Mouse (Mus musculus): ENCODE measurements at regions not wholly inside any gene's neighbourhood (a gene's known extent, or its start where the extent isn't known, plus 50 kb on each side); places are given as distances from the start of the nearest gene placed in this dataset.

DNA sequence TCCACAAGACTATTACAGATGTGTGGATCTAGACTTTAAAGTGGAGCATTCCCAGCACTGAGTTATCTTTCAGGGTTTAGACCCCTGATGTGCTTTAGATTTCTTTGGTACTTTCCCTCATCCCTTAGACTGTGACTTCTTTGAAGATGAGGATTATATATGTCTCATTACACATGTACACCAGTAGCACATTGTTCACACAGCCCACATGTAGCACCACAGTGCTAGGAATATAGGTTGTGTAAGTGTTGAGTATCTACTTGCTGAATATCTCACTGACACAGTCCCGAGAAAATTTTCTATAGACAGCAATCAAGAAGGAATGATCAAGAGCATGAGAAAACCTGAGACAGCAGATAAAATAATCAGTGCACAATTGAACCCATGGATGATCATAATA is 243.4 kb upstream of the Brinp1 start:
- 90% methylated on average over 1 of the region's 1 CpGs for WGBS
- Histone ChIP-seq H3K27me3 (replicated peaks; ENCODE audit: control insufficient read depth, insufficient read depth, low read length) (no peaks in the 10 kb centered on the region), H3K36me3 (ENCODE audit: control insufficient read depth, insufficient read depth, low read length) (no peaks in the 10 kb centered on the region), H3K9ac (ENCODE audit: low read length) (no peak overlapping the region), H3K9me3 (replicated peaks; ENCODE audit: control insufficient read depth, low read length) (no peaks in the 10 kb centered on the region), H3K4me3 (ENCODE audit: low read depth, low read length) (no peak overlapping the region), H3K27ac (ENCODE audit: low read depth, low read length) (no peak overlapping the region), H3K4me2 (ENCODE audit: low read length) (no peak overlapping the region), H3K4me1 (ENCODE audit: control insufficient read depth, insufficient read depth, low read length) (no peaks in the 10 kb centered on the region)
- DNase-seq (ENCODE audit: low spot score) = no peak
- no peak for ATAC-seq

DNA sequence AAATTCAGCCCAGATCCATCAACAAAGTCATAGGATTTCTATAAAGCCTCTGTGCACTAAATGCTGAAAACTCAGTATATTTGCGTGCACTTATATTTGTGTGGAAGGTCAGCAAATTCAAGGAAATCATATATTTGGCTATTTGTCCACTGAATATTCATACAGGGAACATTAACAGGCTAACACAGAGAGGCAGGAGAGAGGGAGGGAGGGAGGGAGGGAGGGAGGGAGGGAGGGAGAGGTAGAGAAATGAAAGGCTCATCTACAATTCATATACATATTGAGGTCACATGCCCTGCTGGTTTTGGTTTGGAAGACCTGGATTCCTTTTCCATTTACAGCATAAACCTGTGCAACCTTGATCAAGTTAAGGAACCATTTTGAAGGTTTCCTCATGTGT is 241.9 kb upstream of the Brinp1 start:
- Histone ChIP-seq H3K4me3 (ENCODE audit: low read depth, low read length) (peak overlapping the region; percentile 35), H3K4me1 (ENCODE audit: control insufficient read depth, insufficient read depth, low read length) (no peaks in the 10 kb centered on the region), H3K9ac (ENCODE audit: low read length) (peak overlapping the region; percentile 66; the same call in 1 of the 2 replicates), H3K27ac (ENCODE audit: low read depth, low read length) (no peak overlapping the region), H3K27me3 (replicated peaks; ENCODE audit: control insufficient read depth, insufficient read depth, low read length) (no peaks in the 10 kb centered on the region), H3K9me3 (replicated peaks; ENCODE audit: control insufficient read depth, low read length) (no peaks in the 10 kb centered on the region), H3K36me3 (ENCODE audit: control insufficient read depth, insufficient read depth, low read length) (no peaks in the 10 kb centered on the region), H3K4me2 (ENCODE audit: low read length) (peak overlapping the region; percentile 60)
- no peak for DNase-seq (ENCODE audit: low spot score)
- ATAC-seq = peak; percentile 37; the same call in 1 of the 2 replicates
- 73% methylated on average over 1 of the region's 1 CpGs for WGBS

DNA sequence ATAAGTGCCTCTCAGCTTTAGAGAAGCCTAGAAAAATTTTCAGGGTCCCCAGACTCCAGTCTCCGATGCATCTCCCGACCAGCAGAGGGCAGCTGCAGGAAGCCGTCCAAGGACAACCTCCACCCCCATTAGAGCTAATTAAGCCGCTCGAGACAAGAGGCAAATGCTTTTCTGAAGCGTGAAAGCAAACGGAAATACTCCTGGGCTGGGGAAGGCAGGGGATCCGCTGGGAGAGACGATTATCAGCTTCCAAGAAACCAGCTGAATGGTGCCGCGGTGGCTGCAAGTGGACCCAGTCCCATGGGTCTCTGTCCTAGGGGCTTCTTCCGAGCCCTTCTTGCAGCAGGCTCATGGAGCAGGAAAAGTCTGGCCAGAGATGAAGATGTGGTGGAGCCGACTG is 241.4 kb upstream of the Brinp1 start:
- Histone ChIP-seq H3K4me3 (ENCODE audit: low read depth, low read length) (peak overlapping the region; percentile 35), H3K36me3 (ENCODE audit: control insufficient read depth, insufficient read depth, low read length) (no peaks in the 10 kb centered on the region), H3K9me3 (replicated peaks; ENCODE audit: control insufficient read depth, low read length) (no peaks in the 10 kb centered on the region), H3K27me3 (replicated peaks; ENCODE audit: control insufficient read depth, insufficient read depth, low read length) (no peaks in the 10 kb centered on the region), H3K4me1 (ENCODE audit: control insufficient read depth, insufficient read depth, low read length) (no peaks in the 10 kb centered on the region), H3K9ac (ENCODE audit: low read length) (peak overlapping the region; percentile 66), H3K27ac (ENCODE audit: low read depth, low read length) (peak overlapping the region; percentile 29; the same call in 1 of the 2 replicates), H3K4me2 (ENCODE audit: low read length) (peak overlapping the region; percentile 60)
- peak; percentile 92 for DNase-seq (ENCODE audit: low spot score)
- peak; percentile 96 for ATAC-seq
- under 1% methylated on average over 13 of the region's 13 CpGs for WGBS
